13 mouse cellular contexts compared by ENCODE assay signal in the genomic region with DNA sequence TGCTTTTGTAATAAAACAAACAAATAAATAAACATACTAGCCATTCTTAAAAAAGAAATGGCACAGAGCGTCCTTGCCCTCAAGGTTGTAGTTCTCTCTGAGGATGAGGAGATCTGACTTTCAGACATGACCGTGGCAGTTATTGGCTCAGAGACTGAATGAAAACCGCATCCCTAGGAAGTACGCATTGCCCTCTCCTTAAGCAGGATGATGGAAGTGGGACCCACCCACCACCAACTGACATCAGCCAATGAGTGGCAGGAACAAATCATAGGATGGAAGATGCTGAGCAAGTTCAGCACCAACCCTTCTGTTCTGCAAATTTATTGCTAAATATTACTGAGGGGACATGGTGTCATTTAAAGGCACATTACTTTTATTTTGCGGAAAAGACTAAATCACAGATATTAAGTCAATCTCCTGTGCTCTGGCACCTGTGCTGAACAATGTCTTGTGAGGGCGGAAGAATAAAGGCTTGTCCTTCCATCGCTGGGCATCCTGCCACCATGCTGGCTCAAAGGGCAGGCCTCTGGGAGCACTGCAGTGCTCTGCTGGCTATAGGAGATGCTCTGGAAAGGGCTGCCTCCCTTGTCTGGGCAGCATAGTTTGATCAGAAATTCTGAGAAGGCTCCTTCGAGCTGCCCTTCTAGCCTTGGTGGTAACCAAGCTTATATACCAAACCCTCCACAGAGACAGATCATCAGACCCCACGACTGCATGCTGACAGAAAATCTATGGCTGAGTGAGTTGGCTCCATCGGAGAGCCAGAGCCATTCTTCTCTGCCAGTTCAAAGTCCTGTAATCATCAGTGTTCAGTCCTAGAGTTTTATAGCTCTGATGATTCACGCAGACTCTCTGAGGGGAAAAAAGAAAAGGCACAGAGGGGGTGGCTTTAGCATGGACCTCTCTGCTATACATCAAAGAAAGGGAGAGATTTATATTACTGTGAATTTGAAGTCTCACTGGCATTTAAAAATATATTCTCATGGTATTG.
DNase-seq lines count a peak whose midpoint lies in the region; ATAC-seq and TF ChIP-seq lines count a peak whose summit lies in the region.
"Had no signal": no experiment of that assay in that cellular context is flagged by ENCODE, and none has a peak within 500 bp of the region (broad histone marks: within the 10 kb centered on the region; RNA-seq: fewer than 3 reads in every experiment).

No protein-coding gene starts in this region.

- no peak overlapping the region for H3K4me3 ChIP-seq in kidney, embryonic 16.5 days (ENCODE audit: low read length)
- no peak overlapping the region for H3K4me3 ChIP-seq in forebrain, postnatal 0 days (ENCODE audit: low read depth, low read length)
- H3K4me3 ChIP-seq in liver, embryonic 12.5 days, result no peak overlapping the region
- H3K4me3 ChIP-seq: limb, embryonic 13.5 days had no signal

- no peaks in the 10 kb centered on the region for H3K36me3 ChIP-seq in kidney, embryonic 16.5 days (ENCODE audit: insufficient read depth, low read length)
- no peaks in the 10 kb centered on the region for H3K36me3 ChIP-seq in forebrain, postnatal 0 days (ENCODE audit: insufficient read depth)
- H3K36me3 ChIP-seq in liver, embryonic 12.5 days, result no peaks in the 10 kb centered on the region
- H3K36me3 ChIP-seq: limb, embryonic 13.5 days had no signal

- H3K9ac ChIP-seq in kidney, embryonic 16.5 days (replicated peaks; ENCODE audit: low read length), result no peak overlapping the region
- no peak overlapping the region for H3K9ac ChIP-seq in forebrain, postnatal 0 days
- H3K9ac ChIP-seq in liver, embryonic 12.5 days, result no peak overlapping the region
- H3K9ac ChIP-seq: limb, embryonic 13.5 days had no signal

- H3K4me1 ChIP-seq in kidney, embryonic 16.5 days (ENCODE audit: insufficient read depth, low read length), result no peaks in the 10 kb centered on the region
- H3K4me1 ChIP-seq in forebrain, postnatal 0 days (ENCODE audit: insufficient read depth), result no peaks in the 10 kb centered on the region
- no peaks in the 10 kb centered on the region for H3K4me1 ChIP-seq in liver, embryonic 12.5 days
- H3K4me1 ChIP-seq: limb, embryonic 13.5 days had no signal

- TF ChIP-seq CTCF in forebrain, postnatal 0 days (IDR thresholded peaks at IDR 0.05; ENCODE audit: low read depth), result no peak

- no peaks in the 10 kb centered on the region for H3K27me3 ChIP-seq in kidney, embryonic 16.5 days (ENCODE audit: insufficient read depth, low read length)
- no peaks in the 10 kb centered on the region for H3K27me3 ChIP-seq in forebrain, postnatal 0 days (ENCODE audit: insufficient read depth, low read length)
- no peaks in the 10 kb centered on the region for H3K27me3 ChIP-seq in liver, embryonic 12.5 days (replicated peaks)
- H3K27me3 ChIP-seq: limb, embryonic 13.5 days had no signal

- WGBS in kidney, embryonic 16.5 days, result 67% methylated on average over 11 of the region's 11 CpGs
- 74% methylated on average over 11 of the region's 11 CpGs for WGBS in forebrain, postnatal 0 days
- WGBS in liver, embryonic 12.5 days (ENCODE audit: insufficient replicate concordance), result 67% methylated on average over 11 of the region's 11 CpGs

- no peak overlapping the region for H3K4me2 ChIP-seq in kidney, embryonic 16.5 days (replicated peaks; ENCODE audit: low read depth, low read length)
- H3K4me2 ChIP-seq in forebrain, postnatal 0 days (ENCODE audit: low read depth), result no peak overlapping the region
- no peak overlapping the region for H3K4me2 ChIP-seq in liver, embryonic 12.5 days
- H3K4me2 ChIP-seq: limb, embryonic 13.5 days had no signal

- no peak for ATAC-seq in kidney, embryonic 16.5 days (ENCODE audit: low FRiP score, low TSS enrichment)
- no peak for ATAC-seq in forebrain, postnatal 0 days
- ATAC-seq in liver, embryonic 12.5 days, result no peak

- H3K27ac ChIP-seq in kidney, embryonic 16.5 days (ENCODE audit: low read length), result no peak overlapping the region
- no peak overlapping the region for H3K27ac ChIP-seq in forebrain, postnatal 0 days (ENCODE audit: low read depth, low read length)
- H3K27ac ChIP-seq in liver, embryonic 12.5 days, result no peak overlapping the region
- H3K27ac ChIP-seq: limb, embryonic 13.5 days; macrophage had no signal

- DNase-seq in cerebellum, postnatal 14 days, result peak; percentile 48 to 49
- DNase-seq in cerebellum, adult 11-12 months, result no peak
- peak; percentile 56 for DNase-seq in kidney, adult 18-20 months
- DNase-seq in adrenal gland, postnatal 25 days, result peak; percentile 44
- DNase-seq in kidney, adult 9 months, result peak; percentile 39
- DNase-seq in forebrain, postnatal 0 days, result no peak
- DNase-seq: B cell, adult 2 months; cerebellum, adult 9-11 months; lung, adult 2 months had no signal

- no peaks in the 10 kb centered on the region for H3K9me3 ChIP-seq in kidney, embryonic 16.5 days (ENCODE audit: low read length)
- no peaks in the 10 kb centered on the region for H3K9me3 ChIP-seq in forebrain, postnatal 0 days (ENCODE audit: low read length)
- H3K9me3 ChIP-seq in liver, embryonic 12.5 days (replicated peaks), result no peaks in the 10 kb centered on the region
- H3K9me3 ChIP-seq: limb, embryonic 13.5 days had no signal

Comparison
In these comparisons a context has a peak if more than half of its experiments do, and no peak if none do; other contexts are left out.
1. DNase-seq: peak in cerebellum, postnatal 14 days (2 of 2), kidney, adult 18-20 months (single experiment), adrenal gland, postnatal 25 days (single experiment) and kidney, adult 9 months (single experiment); none in cerebellum, adult 11-12 months (single experiment) and forebrain, postnatal 0 days (single experiment).